Mouse (Mus musculus) midbrain, embryonic 12.5 days (tissue): Measurements from ENCODE around the gene Wnt7b. TPM values are rescaled to one million over a fixed set of nuclear protein-coding genes. Genes with fewer than 3 reads are reported as not detected.

Experiments
- ATAC-seq: fragments of 200-750 bp; cut with Nextera tagmentation; 2 replicates; pipeline ENCODE4 v1.8.0; 2017; ENCODE audit warnings: low read depth, moderate TSS enrichment, moderate library complexity; ENCODE audit not compliant: low FRiP score
- H3K27ac ChIP-seq: fragments of 300-500 bp; sonication (generic); replicated peaks from 2 replicates; pipeline ENCODE4 v1.5.1; 2016; ENCODE audit warnings: mild to moderate bottlenecking
- H3K27me3 ChIP-seq: fragments of 300-500 bp; sonication (generic); 2 replicates; pipeline ENCODE4 v1.6.1; 2016; ENCODE audit warnings: mild to moderate bottlenecking
- H3K36me3 ChIP-seq: fragments of 300-500 bp; sonication (generic); 2 replicates; pipeline ENCODE4 v1.6.1; 2016
- H3K4me1 ChIP-seq: fragments of 300-500 bp; sonication (generic); 2 replicates; pipeline ENCODE4 v1.6.1; 2016
- H3K4me2 ChIP-seq: fragments of 300-500 bp; sonication (generic); replicated peaks from 2 replicates; pipeline ENCODE4 v1.6.1; 2016; ENCODE audit warnings: mild to moderate bottlenecking, moderate library complexity
- H3K4me3 ChIP-seq: fragments of 300-500 bp; sonication (generic); 2 replicates; pipeline ENCODE4 v1.5.1; 2016; ENCODE audit warnings: mild to moderate bottlenecking
- H3K9ac ChIP-seq: fragments of 300-500 bp; sonication (generic); replicated peaks from 2 replicates; pipeline ENCODE4 v1.6.1; 2016; ENCODE audit warnings: mild to moderate bottlenecking, moderate library complexity
- H3K9me3 ChIP-seq: fragments of 300-500 bp; sonication (generic); 2 replicates; pipeline ENCODE4 v1.6.1; 2016; ENCODE audit warnings: mild to moderate bottlenecking
- WGBS: fragments of 180-500 bp; shearing (Covaris S2); methylation state at CpG from one replicate; pipeline ENCODE4 v1.1.7; 2016; 5-methylcytosine and 5-hydroxymethylcytosine counted together
- polyA plus RNA-seq: library from polyadenylated mRNA; unstranded; fragments of >200 nt; fragmentation: Nextera tagmentation; extraction: Ambion mirVana; gene quantifications from 2 replicates; pipeline ENCODE4 v1.2.1, GENCODE M21; 2016

Gene Wnt7b
- polyA plus RNA-seq, 1 experiment from 2014 or later, result 68.3 TPM

- Histone ChIP-seq H3K27ac (no peak overlapping the region), H3K4me3 (no peak overlapping the region)
- WGBS, result 88% methylated on average over 13 of the region's 13 CpGs
Observed at GRCm38 (mm10) chr15:85564034-85564769, 18.1 kb downstream of the Wnt7b start.

GRCm38 (mm10) chr15:85561953-85562352, 20.3 kb downstream of the Wnt7b start:
- peaks cover 6% of the 10 kb centered on the region; the same call in 1 of the 2 replicates for H3K27me3 ChIP-seq
- H3K9me3 ChIP-seq, result no peaks in the 10 kb centered on the region
- no peak overlapping the region for H3K27ac ChIP-seq
- ATAC-seq, result no peak
- no peak overlapping the region for H3K9ac ChIP-seq
- H3K4me2 ChIP-seq, result no peak overlapping the region
- H3K4me1 ChIP-seq, result peaks cover 22% of the 10 kb centered on the region
- 84% methylated on average over 12 of the region's 12 CpGs for WGBS
- H3K36me3 ChIP-seq, result peaks cover 20% of the 10 kb centered on the region; the same call in 1 of the 2 replicates
- H3K4me3 ChIP-seq, result no peak overlapping the region

More at GRCm38 (mm10) chr15:85564034-85564769, 18.1 kb downstream of the Wnt7b start:
- no peak for ATAC-seq
- H3K9ac ChIP-seq, result no peak overlapping the region
- 0 out of 2 replicates have a peak, but pooled peaks cover 3% of the 10 kb centered on the region for H3K36me3 ChIP-seq
- H3K9me3 ChIP-seq, result no peaks in the 10 kb centered on the region
- H3K4me2 ChIP-seq, result no peak overlapping the region
- peaks cover 44% of the 10 kb centered on the region for H3K4me1 ChIP-seq
- peaks cover 21% of the 10 kb centered on the region; the same call in 1 of the 2 replicates for H3K27me3 ChIP-seq

GRCm38 (mm10) chr15:85560830-85561229, 21.4 kb downstream of the Wnt7b start:
- Histone ChIP-seq H3K9me3 (no peaks in the 10 kb centered on the region), H3K4me3 (no peak overlapping the region), H3K9ac (no peak overlapping the region), H3K27ac (no peak overlapping the region), H3K36me3 (peaks cover 23% of the 10 kb centered on the region; the same call in 1 of the 2 replicates), H3K4me2 (no peak overlapping the region), H3K4me1 (peaks cover 14% of the 10 kb centered on the region), H3K27me3 (peaks cover 6% of the 10 kb centered on the region; the same call in 1 of the 2 replicates)
- no peak for ATAC-seq
- 75% methylated on average over 11 of the region's 11 CpGs for WGBS

GRCm38 (mm10) chr15:85558840-85559540, 23.3 kb downstream of the Wnt7b start:
- ATAC-seq, result no peak
- H3K4me1 ChIP-seq, result peaks cover 4% of the 10 kb centered on the region; the same call in 1 of the 2 replicates
- 95% methylated on average over 25 of the region's 25 CpGs for WGBS
- H3K4me2 ChIP-seq, result no peak overlapping the region
- H3K4me3 ChIP-seq, result no peak overlapping the region
- H3K9ac ChIP-seq, result no peak overlapping the region
- H3K9me3 ChIP-seq, result no peaks in the 10 kb centered on the region
- H3K27me3 ChIP-seq, result no peaks in the 10 kb centered on the region; the same call in 1 of the 2 replicates
- H3K27ac ChIP-seq, result no peak overlapping the region
- H3K36me3 ChIP-seq, result peaks cover 23% of the 10 kb centered on the region; the same call in 1 of the 2 replicates

GRCm38 (mm10) chr15:85555799-85556198, 26.5 kb downstream of the Wnt7b start:
- no peaks in the 10 kb centered on the region; the same call in 1 of the 2 replicates for H3K27me3 ChIP-seq
- no peak for ATAC-seq
- peaks cover 20% of the 10 kb centered on the region; the same call in 1 of the 2 replicates for H3K36me3 ChIP-seq
- no peak overlapping the region for H3K4me2 ChIP-seq
- H3K4me1 ChIP-seq, result peaks cover 4% of the 10 kb centered on the region; the same call in 1 of the 2 replicates
- no peaks in the 10 kb centered on the region for H3K9me3 ChIP-seq
- no peak overlapping the region for H3K27ac ChIP-seq
- WGBS, result 72% methylated on average over 10 of the region's 10 CpGs
- 0 out of 2 replicates have a peak overlapping the region, but pooled peaks have one; percentile 0 for H3K9ac ChIP-seq
- no peak overlapping the region for H3K4me3 ChIP-seq

- Histone ChIP-seq H3K9me3 (no peaks in the 10 kb centered on the region), H3K4me3 (no peak overlapping the region), H3K4me2 (no peak overlapping the region), H3K36me3 (peaks cover 14% of the 10 kb centered on the region; the same call in 1 of the 2 replicates), H3K9ac (no peak overlapping the region), H3K4me1 (peaks cover 6% of the 10 kb centered on the region; the same call in 1 of the 2 replicates), H3K27ac (no peak overlapping the region), H3K27me3 (no peaks in the 10 kb centered on the region; the same call in 1 of the 2 replicates)
- ATAC-seq, result no peak
- 88% methylated on average over 11 of the region's 11 CpGs for WGBS
Observed at GRCm38 (mm10) chr15:85553421-85553820, 28.9 kb downstream of the Wnt7b start.

- Histone ChIP-seq H3K9me3 (no peaks in the 10 kb centered on the region), H3K27me3 (0 out of 2 replicates have a peak, but pooled peaks cover 4% of the 10 kb centered on the region), H3K4me2 (no peak overlapping the region), H3K36me3 (0 out of 2 replicates have a peak, but pooled peaks cover 9% of the 10 kb centered on the region), H3K4me3 (no peak overlapping the region), H3K27ac (no peak overlapping the region), H3K9ac (no peak overlapping the region), H3K4me1 (peaks cover 6% of the 10 kb centered on the region)
- 84% methylated on average over 4 of the region's 4 CpGs for whole genome bisulfite sequencing
- no peak for ATAC-seq
Observed at GRCm38 (mm10) chr15:85546500-85546899, 35.8 kb downstream of the Wnt7b start.

- Histone ChIP-seq H3K36me3 (peaks cover 9% of the 10 kb centered on the region; the same call in 1 of the 2 replicates), H3K27me3 (0 out of 2 replicates have a peak, but pooled peaks cover 4% of the 10 kb centered on the region), H3K9me3 (no peaks in the 10 kb centered on the region), H3K4me1 (peaks cover 6% of the 10 kb centered on the region), H3K4me2 (no peak overlapping the region), H3K27ac (no peak overlapping the region), H3K9ac (no peak overlapping the region), H3K4me3 (no peak overlapping the region)
- ATAC-seq, result no peak
- WGBS, result 91% methylated on average over 5 of the region's 5 CpGs
Observed at GRCm38 (mm10) chr15:85545369-85545768, 36.9 kb downstream of the Wnt7b start.

GRCm38 (mm10) chr15:85538170-85538569, 44.1 kb downstream of the Wnt7b start:
- Histone ChIP-seq H3K9ac (no peak overlapping the region), H3K27ac (no peak overlapping the region), H3K27me3 (peaks cover 14% of the 10 kb centered on the region), H3K4me3 (no peak overlapping the region), H3K4me2 (no peak overlapping the region), H3K9me3 (no peaks in the 10 kb centered on the region), H3K36me3 (peaks cover 30% of the 10 kb centered on the region), H3K4me1 (peaks cover 8% of the 10 kb centered on the region)
- no peak for ATAC-seq
- 79% methylated on average over 11 of the region's 11 CpGs for WGBS

- no peak overlapping the region for H3K9ac ChIP-seq
- WGBS, result 85% methylated on average over 25 of the region's 25 CpGs
- peaks cover 5% of the 10 kb centered on the region; the same call in 1 of the 2 replicates for H3K4me1 ChIP-seq
- H3K27ac ChIP-seq, result no peak overlapping the region
- peaks cover 27% of the 10 kb centered on the region for H3K36me3 ChIP-seq
- ATAC-seq, result no peak
- H3K9me3 ChIP-seq, result no peaks in the 10 kb centered on the region
- no peak overlapping the region for H3K4me3 ChIP-seq
- no peak overlapping the region for H3K4me2 ChIP-seq
- peaks cover 14% of the 10 kb centered on the region for H3K27me3 ChIP-seq
Observed at GRCm38 (mm10) chr15:85537151-85537550, 45.1 kb downstream of the Wnt7b start.

- Histone ChIP-seq H3K4me1 (peaks cover 3% of the 10 kb centered on the region; the same call in 1 of the 2 replicates), H3K27me3 (peaks cover 17% of the 10 kb centered on the region), H3K36me3 (peaks cover 27% of the 10 kb centered on the region; the same call in 1 of the 2 replicates), H3K9ac (no peak overlapping the region), H3K9me3 (no peaks in the 10 kb centered on the region), H3K4me2 (no peak overlapping the region), H3K27ac (no peak overlapping the region), H3K4me3 (no peak overlapping the region)
- no peak for ATAC-seq
- 85% methylated on average over 6 of the region's 6 CpGs for WGBS
Observed at GRCm38 (mm10) chr15:85534646-85535045, 47.6 kb downstream of the Wnt7b start.
